Mouse (Mus musculus): ENCODE measurements around the gene Ttc7b. TPM values are rescaled to one million over a fixed set of nuclear protein-coding genes. Genes with fewer than 3 reads are reported as not detected.

Gene Ttc7b
- polyA plus RNA-seq, 1 experiment from 2014 or later: 4.5 TPM

- H3K9me3 ChIP-seq (replicated peaks): no peaks in the 10 kb centered on the region
- WGBS: 89% methylated on average over 2 of the region's 2 CpGs
- H3K4me3 ChIP-seq: no peak overlapping the region
- H3K9ac ChIP-seq: no peak overlapping the region
- no peaks in the 10 kb centered on the region for H3K27me3 ChIP-seq
- no peak overlapping the region for H3K27ac ChIP-seq
- H3K4me1 ChIP-seq: 0 out of 2 replicates have a peak, but pooled peaks cover 5% of the 10 kb centered on the region
- H3K36me3 ChIP-seq (ENCODE audit: poor library complexity, severe bottlenecking): peaks cover 12% of the 10 kb centered on the region
- ATAC-seq: no peak
- no peak overlapping the region for H3K4me2 ChIP-seq
Measured at GRCm38 (mm10) chr12:100504585-100504984, 16.0 kb downstream of the Ttc7b start.

GRCm38 (mm10) chr12:100503659-100504058, 17.0 kb downstream of the Ttc7b start:
- H3K4me3 ChIP-seq: no peak overlapping the region
- H3K4me1 ChIP-seq: 0 out of 2 replicates have a peak, but pooled peaks cover 5% of the 10 kb centered on the region
- no peak overlapping the region for H3K27ac ChIP-seq
- no peaks in the 10 kb centered on the region for H3K27me3 ChIP-seq
- no peak for ATAC-seq
- H3K36me3 ChIP-seq (ENCODE audit: poor library complexity, severe bottlenecking): peaks cover 18% of the 10 kb centered on the region
- H3K9ac ChIP-seq: no peak overlapping the region
- no peaks in the 10 kb centered on the region for H3K9me3 ChIP-seq (replicated peaks)
- 87% methylated on average over 4 of the region's 4 CpGs for WGBS
- no peak overlapping the region for H3K4me2 ChIP-seq

- H3K4me3 ChIP-seq: no peak overlapping the region
- no peaks in the 10 kb centered on the region for H3K27me3 ChIP-seq
- no peak overlapping the region for H3K27ac ChIP-seq
- H3K9me3 ChIP-seq (replicated peaks): no peaks in the 10 kb centered on the region
- H3K36me3 ChIP-seq (ENCODE audit: poor library complexity, severe bottlenecking): peaks cover 29% of the 10 kb centered on the region
- WGBS: 88% methylated on average over 3 of the region's 3 CpGs
- ATAC-seq: no peak
- H3K4me1 ChIP-seq: 0 out of 2 replicates have a peak, but pooled peaks cover 5% of the 10 kb centered on the region
- no peak overlapping the region for H3K4me2 ChIP-seq
- no peak overlapping the region for H3K9ac ChIP-seq
Measured at GRCm38 (mm10) chr12:100502544-100502943, 18.1 kb downstream of the Ttc7b start.

GRCm38 (mm10) chr12:100501261-100501660, 19.4 kb downstream of the Ttc7b start:
- 94% methylated on average over 4 of the region's 4 CpGs for WGBS
- Histone ChIP-seq H3K4me2 (no peak overlapping the region), H3K36me3 (ENCODE audit: poor library complexity, severe bottlenecking) (peaks cover 37% of the 10 kb centered on the region), H3K9ac (no peak overlapping the region), H3K4me3 (no peak overlapping the region), H3K9me3 (replicated peaks) (no peaks in the 10 kb centered on the region), H3K4me1 (0 out of 2 replicates have a peak, but pooled peaks cover 5% of the 10 kb centered on the region), H3K27me3 (no peaks in the 10 kb centered on the region), H3K27ac (no peak overlapping the region)
- no peak for ATAC-seq

GRCm38 (mm10) chr12:100499469-100499868, 21.2 kb downstream of the Ttc7b start:
- Histone ChIP-seq H3K9me3 (replicated peaks) (no peaks in the 10 kb centered on the region), H3K27ac (no peak overlapping the region), H3K9ac (no peak overlapping the region), H3K4me1 (no peaks in the 10 kb centered on the region), H3K27me3 (no peaks in the 10 kb centered on the region), H3K36me3 (ENCODE audit: poor library complexity, severe bottlenecking) (peaks cover 49% of the 10 kb centered on the region), H3K4me2 (no peak overlapping the region), H3K4me3 (no peak overlapping the region)
- ATAC-seq: no peak
- 93% methylated on average over 13 of the region's 13 CpGs for WGBS

- no peak overlapping the region for H3K4me3 ChIP-seq
- no peaks in the 10 kb centered on the region for H3K4me1 ChIP-seq
- no peak overlapping the region for H3K9ac ChIP-seq
- WGBS: 93% methylated on average over 5 of the region's 5 CpGs
- H3K9me3 ChIP-seq (replicated peaks): no peaks in the 10 kb centered on the region
- peaks cover 61% of the 10 kb centered on the region for H3K36me3 ChIP-seq (ENCODE audit: poor library complexity, severe bottlenecking)
- H3K4me2 ChIP-seq: no peak overlapping the region
- no peaks in the 10 kb centered on the region for H3K27me3 ChIP-seq
- no peak overlapping the region for H3K27ac ChIP-seq
- ATAC-seq: no peak
Measured at GRCm38 (mm10) chr12:100498006-100498405, 22.6 kb downstream of the Ttc7b start.

GRCm38 (mm10) chr12:100495083-100495482, 25.5 kb downstream of the Ttc7b start:
- Histone ChIP-seq H3K27ac (no peak overlapping the region), H3K9ac (no peak overlapping the region), H3K9me3 (replicated peaks) (no peaks in the 10 kb centered on the region), H3K4me2 (no peak overlapping the region), H3K27me3 (no peaks in the 10 kb centered on the region), H3K36me3 (ENCODE audit: poor library complexity, severe bottlenecking) (peaks cover 73% of the 10 kb centered on the region), H3K4me3 (no peak overlapping the region), H3K4me1 (no peaks in the 10 kb centered on the region)
- WGBS: 96% methylated on average over 7 of the region's 7 CpGs
- no peak for ATAC-seq

GRCm38 (mm10) chr12:100493211-100493610, 27.4 kb downstream of the Ttc7b start:
- H3K4me3 ChIP-seq: no peak overlapping the region
- no peak overlapping the region for H3K4me2 ChIP-seq
- H3K27me3 ChIP-seq: no peaks in the 10 kb centered on the region
- no peak for ATAC-seq
- no peak overlapping the region for H3K27ac ChIP-seq
- no peaks in the 10 kb centered on the region for H3K4me1 ChIP-seq
- no peaks in the 10 kb centered on the region for H3K9me3 ChIP-seq (replicated peaks)
- no peak overlapping the region for H3K9ac ChIP-seq
- H3K36me3 ChIP-seq (ENCODE audit: poor library complexity, severe bottlenecking): peaks cover 67% of the 10 kb centered on the region
- WGBS: 86% methylated on average over 5 of the region's 5 CpGs

GRCm38 (mm10) chr12:100492676-100493075, 27.9 kb downstream of the Ttc7b start:
- 80% methylated on average over 3 of the region's 3 CpGs for WGBS
- Histone ChIP-seq H3K4me2 (no peak overlapping the region), H3K4me1 (no peaks in the 10 kb centered on the region), H3K36me3 (ENCODE audit: poor library complexity, severe bottlenecking) (peaks cover 62% of the 10 kb centered on the region), H3K9ac (no peak overlapping the region), H3K27me3 (no peaks in the 10 kb centered on the region), H3K9me3 (replicated peaks) (no peaks in the 10 kb centered on the region), H3K27ac (no peak overlapping the region), H3K4me3 (no peak overlapping the region)
- ATAC-seq: no peak

GRCm38 (mm10) chr12:100491967-100492611, 28.5 kb downstream of the Ttc7b start:
- Histone ChIP-seq H3K4me1 (no peaks in the 10 kb centered on the region), H3K9ac (no peak overlapping the region), H3K9me3 (replicated peaks) (no peaks in the 10 kb centered on the region), H3K36me3 (ENCODE audit: poor library complexity, severe bottlenecking) (peaks cover 57% of the 10 kb centered on the region), H3K27ac (no peak overlapping the region), H3K27me3 (no peaks in the 10 kb centered on the region), H3K4me2 (no peak overlapping the region), H3K4me3 (no peak overlapping the region)
- 92% methylated on average over 10 of the region's 10 CpGs for WGBS
- no peak for ATAC-seq

- H3K9me3 ChIP-seq (replicated peaks): no peaks in the 10 kb centered on the region
- no peak overlapping the region for H3K9ac ChIP-seq
- no peak overlapping the region for H3K4me3 ChIP-seq
- no peaks in the 10 kb centered on the region for H3K27me3 ChIP-seq
- no peak overlapping the region for H3K4me2 ChIP-seq
- peaks cover 44% of the 10 kb centered on the region for H3K36me3 ChIP-seq (ENCODE audit: poor library complexity, severe bottlenecking)
- no peak overlapping the region for H3K27ac ChIP-seq
- no peak for ATAC-seq
- H3K4me1 ChIP-seq: no peaks in the 10 kb centered on the region; the same call in 1 of the 2 replicates
- 95% methylated on average over 7 of the region's 7 CpGs for WGBS
Measured at GRCm38 (mm10) chr12:100489799-100490198, 30.8 kb downstream of the Ttc7b start.

- Histone ChIP-seq H3K4me1 (no peaks in the 10 kb centered on the region; the same call in 1 of the 2 replicates), H3K27ac (no peak overlapping the region)
Measured at GRCm38 (mm10) chr12:100488368-100488767, 32.3 kb downstream of the Ttc7b start.

GRCm38 (mm10) chr12:100486232-100486631, 34.4 kb downstream of the Ttc7b start:
- 69% methylated on average over 6 of the region's 6 CpGs for WGBS

More at GRCm38 (mm10) chr12:100488368-100488767, 32.3 kb downstream of the Ttc7b start:
- Histone ChIP-seq H3K36me3 (ENCODE audit: poor library complexity, severe bottlenecking) (peaks cover 32% of the 10 kb centered on the region), H3K27me3 (no peaks in the 10 kb centered on the region), H3K9me3 (replicated peaks) (no peaks in the 10 kb centered on the region), H3K9ac (no peak overlapping the region), H3K4me3 (no peak overlapping the region), H3K4me2 (no peak overlapping the region)
- WGBS: 94% methylated on average over 5 of the region's 5 CpGs
- no peak for ATAC-seq

More at GRCm38 (mm10) chr12:100486232-100486631, 34.4 kb downstream of the Ttc7b start:
- Histone ChIP-seq H3K27ac (no peak overlapping the region), H3K36me3 (ENCODE audit: poor library complexity, severe bottlenecking) (peaks cover 15% of the 10 kb centered on the region; the same call in 1 of the 2 replicates), H3K9ac (no peak overlapping the region), H3K27me3 (no peaks in the 10 kb centered on the region), H3K4me2 (no peak overlapping the region), H3K4me3 (no peak overlapping the region), H3K4me1 (no peaks in the 10 kb centered on the region; the same call in 1 of the 2 replicates), H3K9me3 (replicated peaks) (no peaks in the 10 kb centered on the region)
- ATAC-seq: no peak

All from forebrain, embryonic 13.5 days (tissue).